Mouse (Mus musculus): ENCODE measurements around the gene Folr1.

The Folr1 gene

GRCm38 (mm10) chr7:101868241-101869162 is 2.1 kb downstream of the Folr1 start:
- no peak for DNase-seq (ENCODE audit: low spot score)

- DNase-seq (ENCODE audit: low spot score): no peak
These were observed 3.1 kb downstream of the Folr1 start for GRCm38 (mm10) chr7:101867482-101867881.

DNA sequence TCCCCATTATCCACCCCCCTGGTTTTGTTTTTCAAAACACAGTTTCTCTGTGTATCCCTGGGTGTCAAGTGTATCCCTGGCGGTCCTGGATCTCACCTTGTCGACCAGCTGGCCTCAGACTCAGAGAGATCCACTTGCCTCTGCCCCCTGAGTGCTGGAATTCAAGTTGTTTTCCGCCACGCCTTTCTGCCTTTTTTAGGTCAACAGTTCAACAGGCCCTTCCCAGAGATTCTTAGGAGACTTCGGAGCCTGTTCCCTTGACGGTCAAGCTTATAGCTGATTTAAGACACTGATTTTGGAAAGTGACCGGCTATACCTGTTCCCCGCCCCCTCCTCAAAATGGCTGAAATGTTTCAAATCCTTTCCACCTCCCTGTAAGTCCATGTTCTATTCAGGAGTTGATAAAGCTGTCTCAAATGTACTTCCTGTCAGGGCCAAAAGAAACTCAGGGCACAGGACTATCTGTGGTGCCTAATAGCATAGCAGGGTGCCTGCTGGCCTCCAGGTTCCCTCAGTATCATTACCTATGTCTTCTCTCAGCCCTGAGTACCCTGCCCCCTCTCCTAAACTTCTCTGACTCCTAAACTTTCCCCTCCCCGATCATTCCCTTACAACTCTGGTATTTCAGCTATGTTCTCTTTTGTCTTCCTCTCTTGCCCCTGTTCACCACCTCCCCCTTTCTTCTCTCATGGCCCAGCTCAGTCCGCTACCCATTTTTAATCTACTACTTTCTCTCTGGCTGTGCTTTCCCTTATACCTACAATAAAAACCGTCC is 3.9 kb downstream of the Folr1 start:
- DNase-seq (ENCODE audit: low spot score): no peak

- no peak for DNase-seq (ENCODE audit: low spot score)
These were observed 7.2 kb downstream of the Folr1 start, which contains the start of gene Anapc15 for GRCm38 (mm10) chr7:101863415-101863814. Anapc15 (plus strand) TSS chr7:101863715.

- DNase-seq (ENCODE audit: low spot score): no peak
These were observed 8.3 kb downstream of the Folr1 start for GRCm38 (mm10) chr7:101862291-101862690.

DNA sequence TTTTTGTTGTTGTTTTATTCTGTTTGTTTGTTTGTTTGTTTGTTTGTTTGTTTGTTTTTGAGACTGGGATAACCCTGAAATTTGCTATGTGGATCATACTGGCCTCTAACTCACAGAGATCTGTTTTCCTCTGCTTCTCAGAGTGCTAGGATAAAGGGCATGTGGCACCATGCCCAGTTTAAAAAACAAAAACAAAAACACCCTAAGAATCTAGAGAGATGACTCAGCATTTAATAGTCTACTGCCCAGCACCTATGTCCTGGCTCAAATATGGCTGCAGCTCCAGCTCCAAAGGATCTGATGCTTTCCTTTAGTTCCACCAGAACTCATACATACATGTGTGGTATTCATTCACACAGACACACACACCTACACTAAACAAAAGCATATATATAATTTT is 9.6 kb downstream of the Folr1 start:
- no peak for DNase-seq (ENCODE audit: low spot score)

DNA sequence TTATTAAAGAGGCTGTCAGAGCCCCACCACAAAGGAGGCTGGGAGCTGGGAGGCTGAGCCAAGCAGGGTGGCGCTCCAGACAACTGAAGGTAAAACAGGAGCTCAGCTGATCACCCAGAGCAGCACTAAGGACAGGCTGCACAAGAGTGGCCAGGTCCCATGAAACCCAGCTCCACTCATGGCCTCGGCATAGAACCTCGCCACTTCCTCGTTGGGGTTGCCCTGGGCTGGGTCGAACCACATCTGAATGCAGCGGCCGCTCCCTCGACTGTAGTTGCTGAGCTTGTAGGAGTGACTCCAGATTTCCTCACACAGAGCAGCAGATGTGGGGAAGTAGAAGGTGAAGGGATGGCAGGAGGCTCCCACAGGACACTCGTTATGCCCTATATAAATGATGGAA is 12.2 kb downstream of the Folr1 start:
- DNase-seq (ENCODE audit: low spot score): no peak

- DNase-seq (ENCODE audit: low spot score): no peak
These were observed 13.5 kb downstream of the Folr1 start, which contains the start of gene Folr2 for GRCm38 (mm10) chr7:101857094-101857493. Folr2 (minus strand) TSS chr7:101857194.

- DNase-seq (ENCODE audit: low spot score): no peak
These were observed 16.8 kb downstream of the Folr1 start for GRCm38 (mm10) chr7:101853816-101854215.

DNA sequence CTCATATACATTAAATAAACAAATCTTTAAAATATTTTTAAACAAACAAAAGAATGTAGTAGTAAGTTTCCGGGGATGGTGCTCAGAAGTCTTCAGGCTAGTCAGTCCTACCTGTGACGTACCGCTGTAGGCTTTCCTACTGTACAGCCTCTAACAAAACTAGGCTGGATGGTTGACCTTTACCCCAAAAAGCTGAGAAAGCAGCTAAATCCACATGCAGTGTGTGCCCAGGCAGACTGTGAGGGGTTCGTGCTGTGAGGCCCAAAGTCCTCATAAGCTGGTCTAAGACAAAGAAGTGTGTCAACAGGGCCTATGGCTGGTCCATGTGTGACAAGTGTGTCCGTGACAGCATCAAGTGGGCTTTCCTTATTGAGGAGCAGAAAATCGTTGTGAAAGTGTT is 17.7 kb downstream of the Folr1 start:
- DNase-seq (ENCODE audit: low spot score): no peak

DNA sequence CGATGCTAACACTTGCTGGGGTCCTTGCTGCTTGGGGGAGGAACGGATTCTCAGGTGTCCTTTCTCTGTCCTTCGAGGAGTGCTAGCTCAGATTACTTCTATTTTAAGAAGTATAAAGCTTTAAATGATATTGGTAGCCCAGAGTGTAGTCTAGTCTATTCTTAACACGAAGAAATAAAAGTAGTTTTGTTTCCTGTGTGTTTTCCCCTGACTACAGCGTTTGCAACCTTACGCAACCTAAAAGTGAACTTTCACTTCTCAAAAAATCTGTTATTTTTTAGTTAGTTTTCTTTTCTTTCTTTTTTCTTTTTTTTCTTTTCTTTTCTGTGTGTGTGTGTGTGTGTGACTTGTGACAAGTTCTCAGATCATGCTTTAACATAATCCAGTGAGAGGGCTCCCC is 18.9 kb downstream of the Folr1 start:
- DNase-seq (ENCODE audit: low spot score): no peak

GRCm38 (mm10) chr7:101847934-101848333 is 22.7 kb downstream of the Folr1 start:
- no peak for DNase-seq (ENCODE audit: low spot score)

DNA sequence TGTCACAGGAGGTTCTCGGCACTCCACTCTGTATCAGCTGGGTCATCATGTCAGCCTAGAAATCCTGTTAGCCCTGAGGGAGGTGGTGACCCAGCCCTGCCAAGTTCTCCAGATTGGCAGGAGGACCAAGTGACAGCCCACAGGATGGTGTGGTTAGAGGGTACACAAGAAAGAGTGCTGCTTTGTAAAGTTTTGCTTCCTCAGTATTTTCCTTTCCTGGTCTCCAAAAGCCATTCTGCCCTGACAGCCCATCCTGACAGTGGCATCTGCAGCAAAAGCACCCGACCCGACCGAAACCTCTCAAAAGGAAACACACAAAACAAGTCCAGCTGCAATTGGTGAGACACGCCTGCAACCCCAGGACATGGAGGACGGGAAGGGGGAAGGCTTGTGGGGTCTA is 26.4 kb downstream of the Folr1 start:
- DNase-seq (ENCODE audit: low spot score): no peak

DNA sequence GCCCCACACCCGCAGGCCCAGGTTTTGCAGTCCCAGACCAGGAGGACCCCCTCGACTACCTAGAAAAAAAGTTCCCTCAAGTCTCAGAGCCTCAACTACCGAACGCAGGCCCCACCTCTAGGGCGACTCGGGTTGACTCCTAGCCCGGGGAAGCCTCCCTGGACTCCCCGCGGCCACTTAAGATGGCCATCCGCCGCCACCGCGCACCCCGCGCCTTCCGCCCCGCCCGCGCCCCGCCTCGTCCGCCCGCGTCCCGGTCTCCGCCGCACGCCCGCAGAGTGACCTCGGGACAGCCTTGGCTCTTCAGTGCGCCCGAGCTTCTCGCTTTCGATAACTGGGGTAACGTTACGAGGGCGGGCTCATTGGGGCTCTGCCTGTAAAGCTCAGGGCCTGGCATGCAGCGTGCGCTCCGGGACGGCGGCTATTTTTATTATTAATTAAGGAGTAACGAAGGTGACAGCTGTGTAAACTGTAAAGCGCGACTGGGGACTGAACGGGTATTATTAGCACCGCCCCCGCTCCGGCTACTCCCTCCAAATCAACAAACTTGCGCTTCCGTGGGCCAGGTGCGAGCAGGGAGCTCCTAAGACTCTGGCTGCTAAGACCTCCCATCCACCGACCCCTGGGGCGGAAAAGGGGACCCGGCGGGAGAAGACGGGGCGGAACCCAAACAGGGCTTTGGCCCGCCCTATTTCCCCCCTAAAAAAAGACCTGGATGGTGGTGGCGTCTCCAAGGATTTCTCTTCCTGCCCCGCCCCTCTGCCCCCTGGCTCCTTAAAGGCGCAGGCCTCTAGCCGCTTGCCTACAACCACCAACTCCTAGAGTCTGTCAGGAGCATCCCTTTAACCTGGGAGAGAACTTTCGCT is 32.7 kb downstream of the Folr1 start, which contains the start of gene Inppl1:
Inppl1 (minus strand) TSS at position 624 of the 866 bp plus-strand sequence.
- peak; percentile 23 for DNase-seq (ENCODE audit: low spot score)

DNA sequence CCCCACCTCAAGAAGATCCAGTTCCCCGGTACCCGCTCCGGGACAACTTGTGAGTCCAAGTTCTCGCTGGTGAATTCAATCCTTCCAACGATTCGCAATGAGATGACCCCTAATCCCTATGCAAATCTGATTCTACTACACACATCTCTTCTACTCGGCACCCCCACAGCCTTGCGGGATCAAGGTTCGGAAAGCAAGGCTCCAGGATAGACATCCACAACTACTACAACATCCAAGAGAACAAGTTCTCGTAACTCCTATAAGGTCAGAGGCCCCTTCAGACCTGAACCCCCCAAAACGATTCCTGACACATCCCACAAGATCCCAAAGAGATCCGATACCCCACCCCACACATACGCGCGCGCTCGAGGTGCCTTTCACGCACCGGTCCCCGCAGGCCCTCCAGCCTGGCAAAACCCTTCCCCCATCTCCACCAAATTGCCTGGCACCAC is 33.4 kb downstream of the Folr1 start:
- no peak for DNase-seq (ENCODE audit: low spot score)

DNA sequence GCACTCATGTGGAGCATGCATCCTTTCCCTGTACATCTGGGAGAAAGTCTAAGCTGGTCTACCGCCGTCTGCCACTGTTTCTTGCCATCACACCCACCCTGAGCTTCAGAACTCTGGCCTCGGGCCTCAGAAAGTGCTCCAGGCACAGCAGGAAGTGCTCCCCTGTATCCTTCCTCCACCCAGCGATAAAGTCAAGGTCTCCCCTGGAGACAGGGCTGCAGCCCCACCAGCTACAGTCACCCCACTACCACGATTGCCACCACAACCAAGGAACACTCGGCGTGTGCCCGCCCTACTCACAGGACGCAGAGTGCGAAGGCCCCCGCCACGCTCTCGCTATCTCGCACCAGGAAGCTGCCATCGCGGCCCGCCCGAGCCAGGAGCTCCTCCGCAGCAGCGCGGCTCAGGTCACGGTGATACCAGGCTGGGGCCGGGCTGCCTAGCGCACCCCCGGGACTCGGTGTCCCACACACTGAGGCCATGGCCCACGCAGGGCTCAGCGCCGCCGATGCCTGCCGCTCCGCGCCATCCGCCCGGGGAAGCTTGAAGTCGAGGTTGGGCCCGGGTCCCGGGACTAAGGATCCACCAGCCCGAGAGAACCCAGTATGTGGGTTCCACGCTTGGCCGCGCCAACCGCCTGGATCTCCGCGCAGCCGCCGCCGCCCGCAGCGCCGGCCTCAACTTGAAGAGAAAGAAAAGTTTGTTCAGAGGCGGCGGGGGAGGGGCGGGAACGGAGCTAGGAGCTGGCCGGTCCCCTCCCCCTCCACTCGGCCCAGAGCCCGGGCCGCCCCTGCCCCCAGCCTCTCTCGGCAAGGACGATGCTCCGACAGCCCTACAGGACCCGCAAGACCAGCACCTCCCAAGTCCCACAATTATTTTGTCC is 34.1 kb downstream of the Folr1 start:
- peak; percentile 37 for DNase-seq (ENCODE audit: low spot score)

GRCm38 (mm10) chr7:101835457-101836109 is 35.0 kb downstream of the Folr1 start:
- no peak for DNase-seq (ENCODE audit: low spot score)

GRCm38 (mm10) chr7:101834903-101835302 is 35.7 kb downstream of the Folr1 start:
- DNase-seq (ENCODE audit: low spot score): no peak

DNA sequence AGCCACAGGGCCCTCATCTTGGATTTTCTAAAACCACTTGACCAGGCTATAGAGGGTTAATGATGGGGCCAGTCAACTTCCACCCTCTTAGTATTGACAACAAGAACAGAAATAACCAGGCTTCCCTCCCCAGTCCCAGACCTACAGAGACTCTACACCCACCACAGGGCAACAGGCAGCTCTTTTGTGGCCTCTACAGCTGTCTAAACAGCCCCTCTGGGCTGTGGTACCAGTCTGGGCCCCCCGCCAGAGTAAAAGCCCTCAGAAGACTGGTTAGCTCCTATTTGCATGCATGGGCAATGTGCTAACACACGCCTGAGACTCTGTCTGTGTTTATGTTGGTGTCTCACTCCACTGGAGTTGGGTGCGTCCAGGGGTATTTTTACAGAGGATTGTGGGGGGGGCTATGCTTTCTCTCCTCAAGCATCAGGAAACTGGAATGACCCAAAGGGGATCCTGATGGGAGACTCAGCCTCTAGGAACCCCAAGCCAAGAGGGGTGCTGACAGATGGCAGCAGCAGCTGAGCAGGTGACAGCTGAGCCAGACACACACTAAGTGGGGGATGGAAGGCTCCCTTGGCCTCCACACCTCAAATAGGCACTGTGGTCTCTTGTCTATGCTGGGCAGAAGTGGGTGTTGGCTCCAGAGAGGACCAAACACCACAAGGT is 36.5 kb downstream of the Folr1 start:
- no peak for DNase-seq (ENCODE audit: low spot score)

GRCm38 (mm10) chr7:101833352-101833751 is 37.2 kb downstream of the Folr1 start:
- no peak for DNase-seq (ENCODE audit: low spot score)
